Comparison of ENCODE assay signal across 14 mouse cellular contexts in genomic region chr11:101587676-101588075, GRCm38 (mm10). TPM values are rescaled to one million over a fixed set of nuclear protein-coding genes. Genes with fewer than 3 reads are reported as not detected.
DNase-seq lines count a peak whose midpoint lies in the region; ATAC-seq and TF ChIP-seq lines count a peak whose summit lies in the region.
"Had no signal": no experiment of that assay in that cellular context is flagged by ENCODE, and none has a peak within 500 bp of the region (broad histone marks: within the 10 kb centered on the region; RNA-seq: fewer than 3 reads in every experiment).

No protein-coding gene starts in this region.

- peaks cover 34% of the 10 kb centered on the region for H3K36me3 ChIP-seq in small intestine, adult 2 months (ENCODE audit: control insufficient read depth, insufficient read depth, low read length)
- H3K36me3 ChIP-seq in forebrain, embryonic 14.5 days (ENCODE audit: control insufficient read depth, insufficient read depth, low read length): no peaks in the 10 kb centered on the region
- H3K36me3 ChIP-seq: hindbrain, embryonic 15.5 days had no signal

- TF ChIP-seq CTCF in small intestine, adult 2 months (IDR thresholded peaks at IDR 0.05; ENCODE audit: extremely low read depth, insufficient read length, insufficient replicate concordance, low read depth, low read length): no peak

- intact Hi-C loops in gastrocnemius, postnatal 14 days (cut with DNase I; ENCODE audit: low total_unique reads): no loop called here
- intact Hi-C loops in heart, postnatal 25 days (cut with DNase I): no loop called here

- no peak overlapping the region for H3K4me3 ChIP-seq in small intestine, adult 2 months (ENCODE audit: low read depth, low read length)
- H3K4me3 ChIP-seq in forebrain, embryonic 14.5 days (ENCODE audit: low read depth, low read length): no peak overlapping the region
- H3K4me3 ChIP-seq: embryonic facial prominence, embryonic 15.5 days; hindbrain, embryonic 15.5 days had no signal

- DNase-seq in gastrocnemius, adult 18-20 months (ENCODE audit: low spot score): peak; percentile 22
- no peak for DNase-seq in gastrocnemius, postnatal 14 days
- DNase-seq in lung, adult 18-20 months: peak; percentile 36 to 52
- DNase-seq in lung, postnatal 10 days: no peak
- peak; percentile 11 for DNase-seq in lung, postnatal 14 days
- DNase-seq in heart, postnatal 25 days (ENCODE audit: low spot score): no peak
- no peak for DNase-seq in forebrain, embryonic 14.5 days (ENCODE audit: low spot score)

- no peak for TF ChIP-seq POLR2A in small intestine, adult 2 months (IDR thresholded peaks at IDR 0.05; ENCODE audit: low read depth, low read length)

- no peak for ATAC-seq in forebrain, embryonic 14.5 days

- H3K4me1 ChIP-seq in small intestine, adult 2 months (ENCODE audit: control insufficient read depth, insufficient read depth, insufficient read length, low read length): peaks cover 16% of the 10 kb centered on the region
- H3K4me1 ChIP-seq in forebrain, embryonic 14.5 days (ENCODE audit: control insufficient read depth, insufficient read depth, low read length): no peaks in the 10 kb centered on the region
- H3K4me1 ChIP-seq: embryonic facial prominence, embryonic 15.5 days; hindbrain, embryonic 15.5 days had no signal

- peak overlapping the region; percentile 17; the same call in 1 of the 2 replicates for H3K27ac ChIP-seq in small intestine, adult 2 months (ENCODE audit: insufficient read depth, low read depth, low read length)
- H3K27ac ChIP-seq in forebrain, embryonic 14.5 days (ENCODE audit: low read depth, low read length): no peak overlapping the region
- H3K27ac ChIP-seq: embryonic facial prominence, embryonic 15.5 days; hindbrain, embryonic 15.5 days had no signal

- H3K9ac ChIP-seq in forebrain, embryonic 14.5 days (ENCODE audit: low read length): no peak overlapping the region
- H3K9ac ChIP-seq: embryonic facial prominence, embryonic 15.5 days; hindbrain, embryonic 15.5 days had no signal

- H3K27me3 ChIP-seq in small intestine, adult 2 months (ENCODE audit: control insufficient read depth, insufficient read depth, low read length): no peaks in the 10 kb centered on the region
- H3K27me3 ChIP-seq in forebrain, embryonic 14.5 days (replicated peaks; ENCODE audit: control insufficient read depth, insufficient read depth, low read length): no peaks in the 10 kb centered on the region
- H3K27me3 ChIP-seq: embryonic facial prominence, embryonic 15.5 days; hindbrain, embryonic 15.5 days had no signal

- H3K4me2 ChIP-seq in forebrain, embryonic 14.5 days (ENCODE audit: low read length): no peak overlapping the region
- H3K4me2 ChIP-seq: embryonic facial prominence, embryonic 15.5 days; hindbrain, embryonic 15.5 days; midbrain, embryonic 11.5 days had no signal

- H3K9me3 ChIP-seq in forebrain, embryonic 14.5 days (replicated peaks; ENCODE audit: control insufficient read depth, low read length): no peaks in the 10 kb centered on the region
- H3K9me3 ChIP-seq: embryonic facial prominence, embryonic 15.5 days; hindbrain, embryonic 15.5 days had no signal

- 84% methylated on average over 10 of the region's 10 CpGs for WGBS in small intestine, adult 2 months
- 85% methylated on average over 10 of the region's 10 CpGs for WGBS in forebrain, embryonic 14.5 days

RNA-seq across cellular contexts. Expression of gene Tmem106a, which starts 5.6 kb away (rescaled TPM):
- 1 to 10 TPM; 1.5 to 2.4 TPM for total RNA-seq in gastrocnemius, adult 18-20 months (2021)
- 1 to 10 TPM; 2.3 to 3.1 TPM for total RNA-seq in gastrocnemius, postnatal 14 days (2021)
- 57.2 and 171 TPM in 2 replicates for polyA plus RNA-seq in small intestine, adult 2 months (2012; rRNA removed)
- 1 to 10 TPM; 3.6 to 3.8 TPM for total RNA-seq in heart, postnatal 25 days (2021)
- 2.3 and 3.4 TPM in 2 replicates for polyA plus RNA-seq in forebrain, embryonic 14.5 days (2014; fragmentation: Nextera tagmentation; extraction: Ambion mirVana)

RNA-seq across cellular contexts. Expression of gene Gm11634, which starts 11.4 kb away (rescaled TPM):
- total RNA-seq in gastrocnemius, adult 18-20 months (2021): not detected
- not detected for total RNA-seq in gastrocnemius, postnatal 14 days (2021)
- not detected in 2 replicates for polyA plus RNA-seq in small intestine, adult 2 months (2012; rRNA removed)
- not detected for total RNA-seq in heart, postnatal 25 days (2021)
- polyA plus RNA-seq in forebrain, embryonic 14.5 days (2014; fragmentation: Nextera tagmentation; extraction: Ambion mirVana): not detected in 2 replicates
- total RNA-seq: heart, adult 8-10 months; left cerebral cortex, adult 8-10 months had no signal
- polyA plus RNA-seq: C2C12; embryonic facial prominence, embryonic 15.5 days; hindbrain, embryonic 15.5 days; midbrain, embryonic 11.5 days had no signal

RNA-seq across cellular contexts. Expression of gene Nbr1, which starts 35.7 kb away (rescaled TPM):
- total RNA-seq in gastrocnemius, adult 18-20 months (2021): 10 to 100 TPM; 63.0 to 66.2 TPM
- total RNA-seq in gastrocnemius, postnatal 14 days (2021): 10 to 100 TPM; 66.3 to 69.0 TPM
- 47.4 and 116 TPM in 2 replicates for polyA plus RNA-seq in small intestine, adult 2 months (2012; rRNA removed)
- 100 to 1,000 TPM in 1 of 2 experiments, 10 to 100 TPM in 1; 89.9 to 101 TPM for total RNA-seq in heart, postnatal 25 days (2021)
- polyA plus RNA-seq in forebrain, embryonic 14.5 days (2014; fragmentation: Nextera tagmentation; extraction: Ambion mirVana): 98.3 and 109 TPM in 2 replicates

RNA-seq across cellular contexts. Expression of gene Brca1, which starts 35.9 kb away (rescaled TPM):
- total RNA-seq in gastrocnemius, adult 18-20 months (2021): under 1 TPM in 1 of 2 experiments, not detected in 1; 0.34 TPM
- total RNA-seq in gastrocnemius, postnatal 14 days (2021): under 1 TPM; 0.89 to 0.92 TPM
- 0.24 and 1.0 TPM in 2 replicates for polyA plus RNA-seq in small intestine, adult 2 months (2012; rRNA removed)
- total RNA-seq in heart, postnatal 25 days (2021): under 1 TPM; 0.45 to 0.81 TPM
- polyA plus RNA-seq in forebrain, embryonic 14.5 days (2014; fragmentation: Nextera tagmentation; extraction: Ambion mirVana): 7.9 and 8.1 TPM in 2 replicates

RNA-seq across cellular contexts. Expression of gene Rdm1, which starts 39.3 kb away (rescaled TPM):
- 10 to 100 TPM; 30.1 to 31.5 TPM for total RNA-seq in gastrocnemius, adult 18-20 months (2021)
- 10 to 100 TPM; 18.0 to 19.8 TPM for total RNA-seq in gastrocnemius, postnatal 14 days (2021)
- 6.3 and 12.4 TPM in 2 replicates for polyA plus RNA-seq in small intestine, adult 2 months (2012; rRNA removed)
- total RNA-seq in heart, postnatal 25 days (2021): 10 to 100 TPM; 39.1 to 39.3 TPM
- 32.7 and 38.5 TPM in 2 replicates for polyA plus RNA-seq in forebrain, embryonic 14.5 days (2014; fragmentation: Nextera tagmentation; extraction: Ambion mirVana)

Comparison
In these comparisons a context has a peak if more than half of its experiments do, and no peak if none do; other contexts are left out.
1. DNase-seq: peak in gastrocnemius, adult 18-20 months (single experiment), lung, adult 18-20 months (2 of 2) and lung, postnatal 14 days (single experiment); none in gastrocnemius, postnatal 14 days (single experiment), lung, postnatal 10 days (single experiment), heart, postnatal 25 days (single experiment) and forebrain, embryonic 14.5 days (single experiment).